Mouse (Mus musculus): ENCODE results near the gene Slc37a2. TPM values are rescaled to one million over a fixed set of nuclear protein-coding genes. Genes with fewer than 3 reads are reported as not detected.

Slc37a2 gene
- polyA plus RNA-seq, 1 experiment from 2014 or later: 2.0 TPM

Other genes with a start within 250 kb of the Slc37a2 start
- gene Pknox2, start 108.3 kb downstream of the Slc37a2 start, polyA plus RNA-seq (2016; fragmentation: Nextera tagmentation; extraction: Ambion mirVana): 18.8 and 20.8 TPM in 2 replicates
- gene Tmem218, start 47.5 kb downstream of the Slc37a2 start, polyA plus RNA-seq (2016; fragmentation: Nextera tagmentation; extraction: Ambion mirVana): 15.4 and 17.6 TPM in 2 replicates
- 8.3 and 8.4 TPM in 2 replicates for gene Ccdc15, start 92.7 kb upstream of the Slc37a2 start, polyA plus RNA-seq (2016; fragmentation: Nextera tagmentation; extraction: Ambion mirVana)
- 0.10 TPM in 1 of 2 replicates, not detected in the other for gene Hepacam, start 111.6 kb upstream of the Slc37a2 start, polyA plus RNA-seq (2016; fragmentation: Nextera tagmentation; extraction: Ambion mirVana)
- gene Robo4, start 146.2 kb upstream of the Slc37a2 start, polyA plus RNA-seq (2016; fragmentation: Nextera tagmentation; extraction: Ambion mirVana): 7.7 and 8.9 TPM in 2 replicates
- 2.7 TPM in 2 replicates for gene Robo3, start 177.5 kb upstream of the Slc37a2 start, polyA plus RNA-seq (2016; fragmentation: Nextera tagmentation; extraction: Ambion mirVana)
- gene Msantd2, start 233.6 kb upstream of the Slc37a2 start, polyA plus RNA-seq (2016; fragmentation: Nextera tagmentation; extraction: Ambion mirVana): 43.1 and 44.7 TPM in 2 replicates

All from embryonic facial prominence, embryonic 12.5 days (tissue).